Mouse (Mus musculus) ES-CJ7 (cell line): Measurements from ENCODE around the gene 2410004B18Rik.
A peak's percentile ranks its signal among the peaks of the same experiment; 100 is the strongest.

Source experiments
- DNase-seq: peaks from one replicate; pipeline ENCODE4 v3.0.0; 2011; ENCODE audit warnings: low read depth, low spot score

The 2410004B18Rik gene

DNA sequence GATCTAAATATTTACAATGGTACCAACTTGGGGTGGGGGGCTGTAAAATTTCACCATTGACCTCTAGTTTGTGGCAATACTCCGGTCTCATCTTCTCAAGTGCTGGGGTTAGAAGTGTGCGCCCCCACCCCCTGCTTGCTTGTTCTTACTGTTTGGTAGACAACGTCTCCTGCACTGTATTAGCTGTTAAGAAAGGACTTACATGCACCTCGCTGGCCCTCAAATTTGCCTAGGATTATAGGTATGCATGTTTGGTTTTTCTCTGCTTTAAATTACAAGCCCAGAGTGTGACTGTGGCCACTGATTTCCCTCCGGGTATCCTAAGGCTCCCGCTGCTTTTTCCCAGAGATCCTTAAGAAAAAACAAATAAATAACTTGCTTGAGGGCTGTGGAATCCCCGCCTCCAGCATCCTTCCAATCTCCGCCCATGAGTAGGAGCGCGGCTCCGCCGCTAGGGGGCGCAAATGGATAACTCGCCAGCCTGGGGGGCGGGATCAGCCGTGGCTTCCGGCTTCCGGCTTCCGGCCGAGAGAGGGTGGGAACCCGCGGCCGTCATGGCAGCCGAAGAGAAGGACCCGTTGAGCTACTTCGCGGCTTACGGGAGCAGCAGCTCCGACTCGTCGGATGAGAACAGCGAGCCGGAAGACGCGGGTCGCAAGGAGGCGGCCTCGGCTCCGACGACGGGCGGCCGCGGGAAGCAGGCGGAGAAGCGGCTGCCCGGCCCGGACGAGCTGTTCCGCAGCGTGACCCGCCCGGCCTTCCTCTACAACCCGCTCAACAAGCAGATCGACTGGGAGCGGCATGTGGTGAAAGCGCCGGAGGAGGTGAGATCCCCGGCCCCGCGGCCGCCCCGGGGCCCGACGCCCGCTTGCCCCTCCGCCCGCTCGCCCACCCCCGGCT is at the start of gene 2410004B18Rik:
Gene 2410004B18Rik (plus strand): TSS at position 510 of the 900 bp plus-strand sequence.
- peak; percentile 89 for DNase-seq

DNA sequence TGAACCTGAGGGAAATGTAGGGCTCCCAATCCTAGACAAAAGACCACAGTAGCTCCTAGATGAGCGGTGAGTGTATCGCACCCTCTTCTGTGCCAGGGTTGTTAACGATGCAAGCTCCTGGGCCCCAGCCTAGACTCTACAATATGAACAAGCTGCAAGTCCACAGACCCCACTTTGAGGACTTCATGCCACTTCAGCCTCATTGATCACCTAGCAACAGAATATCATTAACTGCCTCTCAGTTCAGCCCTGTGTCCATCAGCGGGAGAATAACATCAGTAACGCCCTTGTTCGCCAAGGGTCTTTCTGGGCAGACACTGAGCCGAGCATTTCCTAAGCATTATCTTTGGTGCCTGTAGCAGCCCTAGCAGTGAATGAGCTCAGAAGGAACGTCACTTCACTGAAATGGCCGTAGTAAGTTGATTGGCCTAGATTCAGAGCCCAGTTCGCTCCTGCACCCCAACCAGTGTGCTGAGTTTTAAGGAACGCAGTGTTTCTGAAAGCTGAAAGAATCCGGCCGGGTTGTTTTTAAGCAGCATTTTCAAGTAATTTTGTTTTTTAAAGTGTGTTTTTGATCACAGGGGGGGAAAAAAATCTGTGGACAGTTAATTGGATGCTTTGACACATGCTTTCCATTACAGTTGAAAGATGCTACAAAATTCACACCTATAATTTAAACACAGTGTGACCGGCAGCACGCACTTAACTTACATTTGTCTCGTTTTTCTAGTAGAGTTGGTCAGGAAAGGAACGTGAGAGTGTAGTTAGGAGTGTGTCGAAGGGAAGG is 47.3 kb upstream of the 2410004B18Rik start:
- DNase-seq = no peak

DNA sequence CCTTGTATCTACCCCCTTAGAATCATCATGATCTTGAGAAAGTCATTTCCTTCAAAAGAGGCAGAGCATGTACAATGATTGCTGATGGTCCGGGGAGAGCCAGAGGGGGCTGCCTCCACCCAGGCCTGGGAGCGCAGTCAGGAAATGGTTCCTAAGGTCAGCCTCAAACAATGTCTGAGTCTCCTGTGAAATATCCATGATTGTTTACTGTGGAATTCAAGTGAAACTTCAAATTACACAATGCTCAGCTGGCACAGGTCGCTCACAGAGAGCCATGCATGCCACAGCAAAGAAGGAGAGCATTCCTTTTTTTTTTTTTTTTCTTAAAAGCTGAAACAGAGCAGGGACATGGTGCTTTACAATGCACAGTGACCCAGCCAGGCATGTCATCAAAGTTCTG is 45.4 kb upstream of the 2410004B18Rik start:
- DNase-seq = no peak

DNA sequence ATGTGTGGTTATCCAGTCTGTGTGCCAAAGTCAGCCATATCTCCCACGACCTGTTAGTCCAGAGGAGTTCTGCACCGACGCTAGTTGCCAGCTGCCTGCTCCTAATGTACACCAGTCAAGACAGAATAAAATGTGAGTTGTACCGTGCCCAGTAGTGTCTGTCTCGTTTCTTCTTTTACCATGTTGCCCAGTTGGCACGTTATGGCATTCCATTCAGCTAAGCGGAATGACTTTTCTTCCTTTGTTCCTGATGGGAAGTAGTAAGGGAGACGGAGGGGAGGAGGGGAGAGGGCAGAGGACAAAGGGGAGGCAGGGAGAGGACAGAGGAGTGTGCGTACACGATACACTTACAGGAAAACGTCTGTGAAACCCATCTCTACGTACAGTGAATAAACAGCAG is 43.7 kb upstream of the 2410004B18Rik start:
- DNase-seq = no peak

DNA sequence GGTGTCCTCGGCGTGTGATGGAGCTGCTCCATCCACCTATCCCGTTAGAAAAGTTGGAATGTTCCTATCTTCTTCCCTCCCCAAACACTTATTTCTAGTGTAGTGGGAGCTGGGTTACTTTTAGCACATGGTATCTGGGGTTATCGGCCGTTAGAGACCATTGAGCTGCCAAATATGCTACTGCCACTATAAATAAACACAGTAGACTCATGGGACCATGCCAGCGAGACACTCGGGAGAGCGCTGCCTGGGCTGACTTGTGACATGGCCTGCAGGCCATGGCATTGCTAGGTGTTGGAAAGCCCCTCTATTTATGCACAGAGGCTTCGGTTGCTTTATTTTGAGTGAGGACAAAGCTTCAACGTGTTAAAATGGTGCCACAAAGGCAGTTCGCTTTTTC is 40.1 kb upstream of the 2410004B18Rik start:
- no peak for DNase-seq

DNA sequence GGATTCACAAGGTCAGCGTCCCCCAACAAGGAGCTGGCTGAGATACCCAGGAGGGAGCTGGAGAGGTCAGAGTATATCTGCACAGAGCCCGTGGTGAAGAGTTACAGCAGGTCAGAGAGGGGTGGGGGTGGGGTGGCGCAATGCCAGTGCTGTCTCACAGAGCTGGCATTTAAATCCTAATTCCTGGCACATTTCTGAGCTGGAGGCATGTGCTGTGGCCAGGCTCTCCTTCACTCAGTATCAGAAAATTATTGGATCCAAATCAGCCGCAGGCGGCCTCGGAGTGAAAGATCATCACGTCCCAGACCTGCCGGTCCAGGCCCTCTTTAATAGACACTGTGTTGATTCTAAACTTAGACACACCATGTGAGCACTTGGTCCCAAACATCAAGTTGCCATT is 38.0 kb upstream of the 2410004B18Rik start:
- no peak for DNase-seq

DNA sequence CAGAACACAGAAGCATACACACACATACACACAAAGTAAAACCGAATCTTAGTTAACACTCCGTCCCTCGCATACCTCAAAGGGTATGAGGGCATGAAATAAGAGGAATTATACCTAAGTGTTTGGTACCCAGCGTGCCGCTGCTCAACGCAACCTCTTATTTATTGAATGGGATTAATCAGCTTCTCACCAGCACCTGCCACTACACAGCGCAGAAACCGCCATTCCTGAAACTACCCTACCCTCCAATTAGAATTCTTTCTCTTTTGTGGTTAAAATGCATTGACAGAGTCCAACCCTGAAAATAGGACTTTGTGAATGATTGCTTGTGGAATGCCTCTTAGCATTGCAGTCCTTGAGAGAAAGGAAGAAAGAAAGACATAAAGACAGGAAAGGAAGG is 34.3 kb upstream of the 2410004B18Rik start:
- no peak for DNase-seq

DNA sequence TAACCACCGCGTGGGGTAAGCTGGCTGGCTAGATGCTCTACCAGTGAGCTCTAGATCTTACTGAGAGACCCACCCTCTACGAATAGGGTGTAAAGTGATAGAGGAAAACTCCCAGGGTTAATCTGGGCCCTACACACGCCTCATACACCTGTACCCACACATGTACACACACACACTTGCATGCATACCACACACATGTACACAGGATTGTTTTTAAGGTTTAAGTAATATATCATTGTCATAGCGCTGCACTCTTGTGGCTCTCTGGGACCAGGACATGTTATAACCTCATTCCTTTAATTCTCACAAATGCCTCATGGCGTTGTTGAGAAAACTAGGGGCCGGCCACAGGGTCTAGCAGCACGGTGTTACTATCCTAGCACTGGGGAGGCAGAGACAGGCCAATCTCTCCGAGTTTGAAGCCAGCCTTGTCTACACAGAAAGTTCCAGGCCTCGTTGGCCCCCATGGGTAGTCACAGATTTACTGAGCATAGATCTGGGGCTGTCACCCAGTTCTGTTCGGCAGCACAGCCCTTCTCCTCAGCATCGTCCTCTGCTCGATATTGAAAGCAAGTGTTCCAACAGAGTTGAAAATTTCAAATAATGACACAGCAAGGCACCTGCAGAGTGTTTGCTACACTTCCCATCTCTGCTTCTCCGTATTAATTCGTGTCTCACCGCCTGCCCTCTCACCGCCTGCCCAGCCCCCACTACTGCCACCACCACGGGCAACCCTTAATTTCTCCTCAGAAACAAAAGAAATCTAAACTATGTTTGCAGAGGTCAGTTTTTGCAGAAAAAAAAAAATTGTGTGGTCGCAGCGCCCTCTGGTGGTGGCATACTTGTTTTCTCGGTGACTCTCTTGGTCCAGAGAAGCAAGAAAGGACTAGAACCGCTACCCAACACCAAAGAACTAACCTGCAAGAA is 32.7 kb upstream of the 2410004B18Rik start:
- DNase-seq = peak; percentile 51

DNA sequence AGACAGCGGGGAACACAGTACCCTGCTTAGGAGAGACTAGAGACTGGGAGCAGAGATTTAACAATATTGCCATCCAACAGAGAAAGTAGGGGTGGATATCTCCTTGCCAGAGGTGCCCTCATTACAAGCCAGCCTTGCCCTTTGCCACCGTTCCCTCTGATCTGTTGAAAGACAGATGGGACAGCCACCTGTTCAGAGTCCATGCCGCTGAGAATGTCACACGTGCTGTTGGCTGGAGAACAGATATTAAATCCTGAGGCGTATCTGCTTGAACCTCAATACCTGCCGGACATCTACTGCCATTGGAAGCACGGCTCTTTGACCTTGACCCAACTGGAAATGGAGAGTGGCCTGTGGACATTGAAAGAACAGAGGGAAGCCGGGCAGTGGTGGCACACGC is 31.2 kb upstream of the 2410004B18Rik start:
- DNase-seq = no peak

DNA sequence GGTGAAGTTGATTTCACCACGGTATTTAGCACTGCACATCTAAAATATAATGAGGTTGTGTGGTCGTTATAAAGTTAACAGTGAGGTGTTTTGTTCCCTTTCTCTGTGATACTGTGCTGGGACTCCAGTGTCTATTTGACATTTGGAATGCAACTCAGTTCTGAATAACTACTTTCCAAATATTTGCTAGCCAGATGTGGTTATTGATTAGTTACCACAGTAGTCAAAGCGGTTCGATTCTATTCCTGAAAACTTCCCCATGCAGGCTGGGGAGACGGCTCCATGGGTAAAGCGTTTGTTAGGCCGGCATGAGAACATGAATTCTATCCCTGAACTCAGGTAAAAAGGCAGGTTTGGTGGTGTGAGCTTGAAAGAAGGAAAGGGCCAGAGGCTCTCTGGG is 25.3 kb upstream of the 2410004B18Rik start:
- DNase-seq = no peak

DNA sequence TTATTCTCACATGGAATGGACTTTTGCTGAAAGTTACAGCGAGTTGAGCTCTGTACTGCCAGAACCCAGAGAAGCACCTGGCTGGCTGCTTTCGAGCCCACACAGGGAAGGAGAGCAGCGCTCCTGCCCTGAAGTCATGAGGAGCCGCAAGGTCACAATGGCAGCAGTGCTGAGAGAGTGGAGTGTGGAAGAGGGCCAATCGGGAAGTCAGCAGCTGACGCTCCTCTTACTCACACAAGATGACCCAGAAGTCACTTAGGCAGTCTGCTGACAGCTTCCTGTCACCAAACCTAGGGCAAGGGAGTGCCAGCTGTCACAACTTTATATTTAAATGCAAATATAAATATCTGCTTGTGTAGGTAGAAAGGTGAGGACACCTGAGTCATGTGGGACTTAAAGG is 24.6 kb upstream of the 2410004B18Rik start:
- peak; percentile 20 for DNase-seq

DNA sequence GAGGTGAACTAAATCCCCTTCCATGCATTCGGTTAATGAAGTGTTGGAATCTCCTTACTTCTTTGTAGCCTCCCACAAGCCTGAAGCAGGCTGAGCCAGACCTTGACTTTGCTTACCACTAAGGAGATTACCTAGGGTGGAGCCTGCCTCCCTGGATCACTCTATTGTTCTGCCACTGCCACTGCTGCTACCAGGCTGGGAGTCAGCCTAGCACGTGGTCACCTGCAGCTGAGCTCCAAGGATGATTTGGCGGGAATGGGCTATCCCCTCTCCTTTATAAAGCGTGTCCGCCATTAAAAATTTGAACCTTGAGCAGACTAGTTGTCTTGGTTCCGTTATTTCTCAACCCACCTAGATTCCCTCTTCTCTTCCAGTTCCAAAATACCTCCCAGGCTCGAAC is 23.9 kb upstream of the 2410004B18Rik start:
- DNase-seq = peak; percentile 70

DNA sequence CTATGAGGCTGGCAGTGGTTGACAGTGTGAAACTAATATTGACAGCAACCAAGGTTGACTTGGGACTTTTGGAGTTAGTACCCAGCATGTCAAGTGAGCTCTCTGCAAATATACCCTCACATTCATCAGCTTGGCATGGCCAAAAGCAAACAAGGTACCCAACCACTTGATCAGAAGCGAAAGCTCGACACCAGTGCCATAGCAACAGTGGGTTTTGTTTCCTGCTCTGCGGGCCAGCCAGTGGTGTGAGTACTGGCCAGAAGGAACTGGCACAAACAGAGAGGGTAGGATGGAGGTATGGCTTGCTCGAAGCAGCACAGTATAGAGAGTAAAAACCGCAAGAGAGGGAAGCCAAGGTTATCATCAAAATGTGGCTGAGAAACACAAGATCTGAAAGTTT is 21.4 kb upstream of the 2410004B18Rik start:
- DNase-seq = no peak

DNA sequence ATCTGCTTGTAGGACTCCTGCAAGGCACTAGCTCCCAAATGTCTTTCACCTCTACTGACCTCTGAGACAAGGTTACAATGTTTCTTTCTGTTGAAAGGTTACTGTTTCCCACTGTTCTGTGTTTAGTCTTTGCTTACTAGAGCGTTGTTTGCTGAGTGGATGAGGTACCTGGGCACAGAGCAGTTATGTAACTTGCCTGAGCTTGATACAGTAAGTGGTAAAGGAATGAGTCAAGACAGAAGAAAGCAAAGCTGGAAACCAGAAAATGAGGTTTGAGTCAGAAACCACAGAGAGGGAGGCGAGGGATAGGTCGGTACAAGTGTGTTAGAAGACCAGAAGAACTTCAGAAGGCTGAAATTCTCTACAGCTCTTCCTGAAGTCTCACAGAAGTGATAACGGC is 21.0 kb upstream of the 2410004B18Rik start:
- no peak for DNase-seq

DNA sequence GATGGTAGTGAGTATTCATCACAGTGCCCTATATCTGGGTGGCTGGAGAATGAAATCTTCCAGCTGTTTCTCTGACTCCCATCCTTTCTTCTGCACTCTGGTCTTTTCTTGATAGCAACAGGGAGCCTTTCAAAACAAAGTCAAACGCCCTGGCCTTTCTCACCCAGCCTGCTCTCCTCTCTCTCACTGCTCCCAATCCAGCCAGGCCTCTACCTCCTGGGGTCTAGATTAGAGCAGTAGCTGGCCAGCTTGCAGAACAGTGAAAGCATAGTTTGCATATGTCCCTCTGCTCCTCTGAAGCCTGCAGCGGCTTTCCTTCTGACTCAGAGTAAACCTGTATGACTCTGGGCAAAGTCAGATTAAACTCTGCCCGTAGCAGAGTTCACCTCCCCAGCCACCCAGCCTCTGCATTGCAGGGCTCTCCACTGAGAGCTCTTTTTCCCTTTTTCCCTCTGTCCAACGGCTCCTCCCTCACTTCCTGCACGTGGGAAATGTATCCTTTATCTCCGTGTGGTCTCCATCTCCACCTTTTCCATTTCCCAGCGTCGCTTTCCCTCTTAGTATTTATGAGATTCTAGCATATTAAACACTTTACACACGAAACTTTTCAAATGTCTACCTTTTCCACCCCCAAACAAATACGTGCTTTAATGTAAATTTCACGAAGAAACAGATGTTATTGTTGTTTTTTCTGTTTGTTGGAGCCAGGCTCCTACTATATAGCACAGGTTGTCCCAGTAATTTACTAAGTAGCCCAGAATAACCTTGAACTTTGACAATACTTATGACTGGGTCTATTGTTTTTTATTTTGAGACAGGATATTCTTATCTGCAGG is 15.6 kb upstream of the 2410004B18Rik start, which contains the start of gene Bcl10:
Gene Bcl10 (plus strand): TSS at position 786 of the 836 bp plus-strand sequence.
- DNase-seq = no peak

DNA sequence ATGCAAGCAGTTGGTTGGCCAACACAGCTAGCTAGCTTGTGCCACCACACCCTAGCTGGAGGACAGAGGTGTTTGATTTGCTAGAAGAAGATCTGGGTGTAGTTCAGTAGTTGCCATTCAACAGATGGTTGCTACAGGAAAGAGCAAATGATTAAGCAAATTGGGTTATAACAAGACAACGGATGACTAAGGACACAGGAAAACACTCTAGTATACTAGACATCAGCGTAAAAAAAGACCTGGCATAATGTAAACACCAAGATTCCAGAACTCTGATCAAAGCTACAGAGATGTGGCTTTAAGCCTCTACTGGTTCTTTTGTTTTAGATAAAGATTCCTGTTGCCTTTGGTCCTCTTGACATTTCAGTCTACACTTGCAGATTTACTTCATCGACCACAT is 14.8 kb upstream of the 2410004B18Rik start:
- no peak for DNase-seq

DNA sequence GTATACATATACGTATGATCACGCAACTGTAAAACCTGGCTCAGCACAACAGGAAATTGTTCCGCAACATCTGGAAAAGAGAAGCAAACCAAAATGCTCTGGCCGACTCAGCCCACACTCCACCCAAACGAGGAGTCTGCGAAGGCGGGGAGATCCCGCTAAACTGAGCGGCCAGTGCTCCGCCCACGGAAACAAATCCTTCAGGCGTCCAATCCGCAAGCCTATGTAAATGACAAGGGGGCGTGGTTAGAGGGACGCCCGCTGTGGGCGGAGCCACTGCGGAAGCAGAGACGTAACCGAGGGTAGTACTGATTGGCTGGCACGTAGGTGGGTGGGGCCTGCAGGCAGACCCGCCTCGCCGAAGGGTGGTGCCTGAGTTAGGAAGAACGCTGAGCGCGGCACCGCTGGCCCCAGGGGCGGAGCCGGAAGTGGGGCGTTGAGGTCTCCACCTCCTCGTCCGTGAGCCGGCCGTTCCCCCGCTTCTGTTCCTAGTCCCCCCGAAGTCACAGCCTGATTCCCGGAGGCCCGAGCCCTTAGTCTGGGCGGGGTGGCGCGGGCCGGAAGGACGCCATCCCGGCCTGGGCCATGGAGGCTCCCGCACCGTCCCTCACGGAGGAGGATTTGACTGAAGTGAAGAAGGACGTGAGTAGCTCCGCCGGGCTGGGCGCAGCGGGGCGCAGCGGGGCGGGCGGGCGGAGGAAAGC is 13.8 kb upstream of the 2410004B18Rik start:
- DNase-seq = peak; percentile 100

DNA sequence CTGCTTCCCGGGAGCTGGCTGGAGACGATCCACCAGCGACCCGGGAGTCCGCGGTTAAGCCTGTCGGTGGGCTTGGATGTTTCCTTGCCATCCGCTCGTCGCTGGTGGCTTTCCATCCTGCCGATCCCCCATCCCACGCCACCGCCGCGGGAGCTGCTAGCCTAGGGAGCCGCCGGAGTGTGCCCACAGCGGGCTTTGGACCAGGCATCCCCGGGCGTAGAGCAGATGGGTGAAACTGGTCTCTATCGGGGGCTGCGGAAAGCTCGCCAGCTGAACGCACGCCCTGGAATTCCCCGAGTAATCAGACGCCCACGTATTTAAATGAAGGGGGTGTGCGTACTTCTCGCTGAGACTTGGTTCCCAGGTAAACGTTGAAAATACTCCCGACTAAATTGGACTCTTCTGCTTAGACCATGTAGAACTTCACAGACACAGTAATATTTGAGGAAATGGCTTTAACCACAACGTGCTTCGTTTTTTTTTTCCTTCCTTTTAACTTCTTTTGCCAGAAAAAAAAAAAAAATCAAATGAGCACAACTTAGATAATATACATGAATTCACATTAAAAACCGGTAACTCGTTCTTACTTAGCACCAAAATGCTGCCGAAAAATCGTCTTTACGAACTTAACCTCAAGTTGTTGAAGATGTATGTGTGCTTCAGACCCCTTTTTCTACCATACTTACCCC is 13.0 kb upstream of the 2410004B18Rik start:
- peak; percentile 61 for DNase-seq

DNA sequence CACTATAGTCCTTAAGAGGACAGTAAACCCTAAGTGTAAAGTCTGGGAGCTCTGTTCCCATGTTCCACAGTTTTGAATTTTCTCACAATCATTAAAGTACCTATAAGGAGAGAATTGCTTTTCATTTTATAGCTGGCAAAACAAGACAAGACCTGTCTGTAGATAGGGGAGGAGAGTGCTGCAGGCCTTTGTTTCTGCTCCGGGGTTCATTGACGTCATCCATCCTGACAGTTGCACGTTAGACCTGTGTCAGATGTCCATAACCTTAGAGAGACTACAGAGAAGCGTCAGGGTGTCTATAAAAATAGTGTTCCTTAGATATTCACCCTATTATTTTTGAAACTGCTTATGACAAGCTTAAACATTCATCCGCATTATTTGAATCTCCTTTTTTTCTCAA is 12.3 kb upstream of the 2410004B18Rik start:
- DNase-seq = no peak
